Mouse (Mus musculus) thymus, postnatal 10 days (tissue): ENCODE data around the gene Slc25a12.

ENCODE experiments used
- DNase-seq, 2 experiments: peaks; one replicate each; pipeline ENCODE4 v3.0.0; 2021; ENCODE audit warnings: low spot score in 2 of 2

The Slc25a12 gene

DNA sequence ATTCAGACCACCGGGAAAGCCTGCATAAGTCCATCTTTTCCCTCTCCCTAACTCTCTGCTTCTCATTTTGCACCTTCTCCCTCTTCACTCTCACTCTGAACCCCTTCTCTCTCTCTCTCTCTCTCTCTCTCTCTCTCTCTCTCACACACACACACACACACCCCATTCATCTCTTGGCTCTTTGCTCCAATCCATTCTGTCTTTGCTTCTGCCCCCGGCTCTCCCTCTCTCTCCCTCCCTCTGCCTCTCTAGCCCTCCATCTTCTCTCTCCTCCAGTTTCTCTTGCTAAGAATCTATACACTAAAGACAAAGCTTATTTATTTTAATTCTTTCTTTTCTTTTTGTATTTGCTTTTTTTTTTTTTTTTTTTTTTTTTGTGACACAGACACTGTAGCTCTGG, 57.8 kb downstream of the Slc25a12 start:
- DNase-seq = no peak

DNA sequence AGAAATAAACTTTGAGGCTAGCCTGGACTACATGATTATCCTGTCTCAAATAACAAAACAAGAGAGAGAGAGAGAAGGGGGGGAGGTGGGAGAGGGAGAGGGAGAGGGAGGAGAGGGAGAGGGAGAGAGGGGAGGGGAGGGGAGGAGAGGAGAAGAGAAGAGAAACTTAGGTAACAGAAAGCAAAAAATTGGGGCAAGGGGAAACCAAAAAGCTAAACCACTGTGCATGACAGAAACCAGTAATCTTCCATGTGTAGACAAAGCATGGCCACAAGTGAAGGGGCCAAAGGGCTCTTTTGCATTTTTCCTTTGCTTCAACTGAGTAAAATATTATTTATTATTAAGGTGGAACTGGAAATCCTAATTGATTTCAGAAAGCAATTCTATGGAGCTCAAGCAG, 61.2 kb downstream of the Slc25a12 start:
- DNase-seq = no peak

DNA sequence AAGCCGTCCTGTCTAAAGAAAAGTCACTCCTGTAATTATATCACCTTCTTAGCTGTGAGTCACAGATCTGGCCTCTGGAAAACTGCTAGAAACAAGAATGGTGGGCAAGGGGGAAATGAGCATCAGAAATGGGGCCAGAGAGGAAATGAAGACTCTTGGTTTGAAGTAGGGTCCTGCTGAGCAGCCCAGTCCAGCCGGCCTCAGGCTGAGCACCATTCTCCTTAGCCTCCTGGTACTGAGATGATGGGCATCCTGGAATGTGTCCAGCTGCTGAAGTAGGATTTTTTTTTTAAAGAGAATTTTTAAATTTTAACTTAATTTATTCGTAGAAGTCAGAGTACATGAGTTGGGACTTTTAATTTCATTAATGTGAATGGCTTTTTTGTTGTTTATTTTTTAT, 62.7 kb downstream of the Slc25a12 start:
- DNase-seq = no peak

DNA sequence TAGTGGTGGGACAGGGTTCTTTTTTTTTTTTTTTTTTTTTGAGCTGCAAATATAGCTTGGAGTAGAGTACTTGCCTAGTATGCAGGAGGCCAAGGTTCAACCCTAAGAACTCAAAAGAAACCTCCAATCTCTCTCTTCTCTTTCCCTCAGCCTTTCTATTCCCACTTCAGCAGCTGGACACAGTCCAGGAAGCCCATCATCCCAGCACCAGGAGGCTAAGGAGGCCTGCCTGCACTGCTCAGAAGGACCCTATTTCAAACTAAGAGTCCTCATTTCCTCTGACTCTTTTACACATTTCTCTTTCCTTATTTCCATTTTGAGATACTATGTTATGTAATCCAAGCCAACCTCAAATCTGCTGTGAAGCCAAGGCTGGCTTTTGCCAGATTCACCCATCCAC, 64.3 kb downstream of the Slc25a12 start:
- DNase-seq = no peak

DNA sequence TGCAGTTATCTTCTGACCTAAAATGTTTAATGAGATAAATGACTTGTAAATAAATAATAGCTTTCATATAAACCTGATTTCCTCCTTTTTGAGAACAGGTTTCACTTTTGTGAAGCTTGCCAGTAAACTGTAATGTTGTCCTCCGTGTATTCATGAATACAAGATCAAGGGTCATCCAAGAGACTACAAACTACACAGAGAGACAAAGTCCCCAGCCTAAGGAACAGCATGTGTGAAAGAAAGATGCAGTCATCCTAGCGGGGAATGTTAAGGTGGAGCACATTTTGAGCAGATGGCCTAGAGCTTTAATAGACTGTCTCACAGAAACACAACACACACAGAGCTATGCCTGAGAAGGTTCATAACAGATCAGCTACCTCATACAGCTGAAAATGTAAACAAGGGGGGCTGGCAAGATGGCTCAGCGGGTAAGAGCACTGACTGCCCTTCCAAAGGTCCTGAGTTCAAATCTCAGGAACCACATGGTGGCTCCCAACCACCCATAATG, 65.3 kb downstream of the Slc25a12 start:
- DNase-seq = no peak

DNA sequence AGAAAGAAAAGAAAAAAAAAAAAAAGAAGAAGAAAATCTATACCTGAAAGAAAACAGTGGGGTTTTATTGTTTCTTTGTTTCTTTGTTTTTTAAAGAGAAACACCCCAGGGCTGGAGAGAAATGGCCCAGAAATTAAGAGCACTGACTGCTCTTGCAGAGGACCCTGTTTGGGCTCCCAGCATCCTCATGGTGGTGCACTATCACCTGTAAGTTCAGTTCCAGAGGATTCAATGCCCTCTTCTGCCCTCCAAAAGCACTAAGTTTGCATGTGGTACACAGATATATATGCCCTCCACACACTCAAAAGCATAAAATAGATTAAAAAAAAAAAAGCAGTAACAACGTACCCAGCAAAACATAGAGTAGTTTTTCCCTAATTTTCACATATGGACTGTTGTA, 68.8 kb downstream of the Slc25a12 start:
- peak in 1 of 2 experiments; percentile 45 for DNase-seq

DNA sequence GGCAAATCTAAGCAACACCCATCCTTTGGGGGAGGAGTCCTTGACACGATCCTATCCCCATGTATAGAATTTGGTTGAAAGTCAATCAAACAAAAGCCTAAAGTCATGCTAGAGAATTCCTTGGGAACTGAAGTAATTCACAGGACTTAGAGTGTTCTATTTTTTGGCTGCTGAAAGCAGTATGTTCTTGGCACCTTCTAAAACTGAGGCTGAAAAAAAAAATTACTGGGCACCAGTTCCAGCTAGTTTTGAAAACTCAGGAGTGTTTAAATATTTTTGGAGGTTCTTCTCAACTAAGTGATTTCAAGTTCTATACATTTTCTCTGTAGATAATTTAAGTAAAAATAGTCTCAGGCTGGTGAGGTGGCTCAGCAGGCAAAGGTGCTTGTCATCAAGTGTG, 70.0 kb downstream of the Slc25a12 start:
- no peak for DNase-seq

DNA sequence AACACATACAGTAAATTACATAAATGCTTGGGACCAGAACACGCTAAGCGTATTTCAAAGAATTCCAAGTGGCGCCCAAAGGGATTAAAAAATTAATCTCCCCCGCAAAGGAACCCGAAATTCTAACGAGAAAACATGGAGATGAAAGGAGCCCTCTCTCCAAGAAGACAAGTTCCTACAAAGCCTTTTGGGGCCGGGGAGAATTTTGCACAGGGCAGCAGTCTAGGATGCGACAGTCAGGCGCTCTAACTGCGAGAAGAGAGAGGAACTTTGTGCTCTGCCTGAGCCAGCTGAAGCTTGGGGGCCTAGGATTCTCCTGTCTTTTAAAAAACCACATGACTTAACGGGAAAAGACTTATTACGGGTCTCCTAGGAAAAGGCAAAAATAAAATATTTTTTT, 71.7 kb downstream of the Slc25a12 start:
- no peak for DNase-seq

DNA sequence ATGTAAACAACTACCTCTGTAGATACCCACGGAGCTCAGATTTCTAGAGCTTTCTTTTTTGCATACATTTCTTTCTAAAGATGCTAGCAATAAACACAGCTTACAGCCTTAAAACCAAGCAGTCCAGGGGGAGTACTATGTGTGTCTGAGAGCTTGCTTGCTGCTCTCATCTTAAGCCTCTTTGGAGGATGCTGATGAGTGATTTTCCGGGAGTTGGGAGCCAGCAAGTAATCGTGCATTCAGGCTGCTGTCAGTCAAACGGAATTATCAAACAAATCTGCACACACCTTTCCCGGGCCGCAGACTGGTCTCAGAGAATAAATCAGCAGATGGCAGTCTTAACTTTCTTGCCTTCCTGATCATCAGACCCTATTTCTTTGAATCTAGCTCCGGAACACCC, 73.1 kb downstream of the Slc25a12 start:
- no peak for DNase-seq

DNA sequence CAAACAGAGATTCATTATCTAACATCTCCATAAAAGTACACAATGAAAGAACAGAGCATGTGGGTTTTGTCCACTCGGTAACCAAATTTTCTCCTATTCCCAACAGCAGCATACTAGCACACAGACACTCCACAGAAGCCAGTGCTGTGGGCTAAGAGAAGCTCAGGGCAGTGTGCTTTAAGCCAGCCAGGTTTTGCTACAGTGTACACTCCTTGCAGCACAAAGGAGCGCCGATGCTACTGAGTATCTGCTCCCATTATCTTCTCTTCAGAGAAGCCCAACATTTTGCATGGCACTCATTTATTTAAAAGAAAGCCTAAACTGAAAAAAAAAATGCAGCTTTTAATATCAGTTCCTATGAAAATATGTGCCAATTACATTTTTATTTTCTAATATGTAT, 73.6 kb downstream of the Slc25a12 start:
- DNase-seq = no peak

DNA sequence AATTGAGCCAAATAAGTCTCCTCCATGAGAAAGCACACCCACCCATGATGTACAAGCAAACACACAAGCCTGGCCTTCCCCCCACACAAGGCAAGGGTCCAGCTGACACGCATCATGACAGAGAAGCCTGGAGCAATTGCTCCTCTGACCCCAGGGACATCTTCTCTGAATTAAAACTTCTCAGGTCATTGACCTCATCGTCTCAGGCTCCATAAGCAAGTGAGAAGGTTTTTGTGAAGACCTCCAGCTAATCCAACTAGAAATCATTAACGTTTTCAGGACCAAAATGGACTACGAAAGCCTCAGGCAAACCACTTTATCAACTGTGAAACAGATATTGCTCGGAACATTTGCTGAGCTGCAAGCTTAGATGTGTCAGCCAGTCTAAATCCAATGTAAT, 76.0 kb downstream of the Slc25a12 start:
- DNase-seq = no peak

DNA sequence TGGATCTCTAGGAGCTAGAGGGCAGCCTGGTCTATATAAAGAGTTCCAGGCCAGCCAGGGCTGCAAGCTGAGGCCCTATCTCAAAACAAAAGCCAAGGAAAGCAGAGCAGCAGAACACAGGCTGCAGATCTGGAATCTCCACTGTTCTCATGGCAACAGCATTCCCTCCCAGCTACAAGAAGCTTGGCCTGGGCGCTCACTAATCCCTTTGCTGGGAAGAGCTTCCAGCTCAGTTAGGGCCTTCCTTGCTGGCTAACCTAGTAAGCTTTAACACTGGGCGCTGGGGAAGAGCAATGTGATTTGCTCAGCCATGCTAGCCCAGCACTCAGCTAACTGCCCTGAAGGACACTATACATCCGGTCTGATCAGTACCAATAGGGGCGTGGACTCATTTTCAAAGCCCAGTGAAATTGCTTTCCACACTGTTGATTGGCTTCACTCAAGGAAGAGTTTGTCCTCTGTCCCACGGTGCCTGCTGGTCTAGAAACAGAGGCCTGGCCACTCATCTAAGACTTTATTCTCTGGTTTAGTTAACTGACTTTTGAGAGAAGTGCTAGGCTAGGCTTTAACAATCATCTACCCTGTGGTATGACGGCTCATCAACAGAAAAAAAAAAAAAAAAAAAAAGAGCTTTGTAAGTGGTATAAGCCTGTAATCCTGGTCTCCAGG, 77.3 kb downstream of the Slc25a12 start:
- DNase-seq = no peak

DNA sequence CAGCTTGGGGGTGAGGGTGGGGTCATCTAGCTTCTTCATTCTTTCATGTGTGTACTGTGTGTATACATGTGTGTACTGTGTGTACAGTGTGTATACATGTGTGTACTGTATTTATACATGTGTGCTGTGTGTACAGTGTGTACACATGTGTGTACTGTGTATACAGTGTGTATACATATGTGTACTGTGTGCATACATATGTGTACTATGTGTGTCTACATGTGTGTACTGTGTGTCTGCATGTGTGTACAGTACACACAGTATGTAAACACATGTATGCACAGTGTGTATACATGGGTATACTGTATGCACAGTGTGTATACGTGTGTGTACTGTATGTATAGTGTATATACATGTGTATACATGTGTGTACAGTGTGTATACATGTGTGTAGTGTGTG, 85.6 kb downstream of the Slc25a12 start:
- DNase-seq = no peak

DNA sequence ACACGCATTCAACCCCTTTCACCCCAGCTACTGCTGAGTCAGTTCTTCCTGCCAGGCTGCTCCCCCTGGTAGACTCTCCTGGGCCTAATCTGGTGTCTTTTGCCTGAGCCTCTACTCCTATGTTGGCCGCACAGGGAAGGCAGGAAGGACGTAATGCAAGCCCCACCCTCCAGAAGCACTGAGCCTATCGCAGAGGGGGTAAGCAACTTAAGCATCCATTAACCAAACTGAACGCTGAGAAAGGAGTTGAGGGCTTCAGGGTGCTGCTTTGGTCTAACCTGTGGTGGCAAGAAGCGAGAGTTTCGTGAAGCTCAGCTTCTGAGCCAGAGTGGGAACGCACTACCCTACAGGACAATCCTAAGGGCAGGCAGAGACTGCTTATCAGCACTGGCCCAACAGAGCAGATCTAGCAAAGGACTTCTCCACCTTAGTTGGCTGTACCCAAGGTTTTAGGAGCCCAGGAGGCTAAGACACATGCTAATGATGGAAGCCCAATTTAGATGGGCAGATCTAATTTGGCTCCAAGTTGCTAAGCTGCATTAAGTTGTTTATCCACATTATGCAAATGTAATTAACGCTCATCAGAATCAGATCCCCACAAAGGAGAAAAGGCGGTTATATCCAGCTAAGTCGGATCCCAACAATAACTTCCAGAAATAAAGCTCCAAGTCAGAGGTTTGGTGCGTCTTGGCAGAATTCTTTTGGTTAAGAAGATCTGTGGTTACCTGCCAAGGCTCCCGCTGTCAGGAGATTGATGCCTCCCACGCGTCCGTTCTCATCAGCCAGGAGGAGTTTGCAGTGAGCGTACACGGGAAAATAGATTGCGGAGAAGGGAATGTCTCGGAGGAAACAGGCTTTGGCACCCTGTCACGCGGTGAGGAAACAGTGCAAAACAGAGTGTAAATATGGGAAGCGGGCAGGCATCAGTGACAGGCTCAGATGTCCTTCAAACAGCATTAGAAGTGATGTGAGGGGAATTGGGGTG, 88.5 kb downstream of the Slc25a12 start:
- no peak for DNase-seq

DNA sequence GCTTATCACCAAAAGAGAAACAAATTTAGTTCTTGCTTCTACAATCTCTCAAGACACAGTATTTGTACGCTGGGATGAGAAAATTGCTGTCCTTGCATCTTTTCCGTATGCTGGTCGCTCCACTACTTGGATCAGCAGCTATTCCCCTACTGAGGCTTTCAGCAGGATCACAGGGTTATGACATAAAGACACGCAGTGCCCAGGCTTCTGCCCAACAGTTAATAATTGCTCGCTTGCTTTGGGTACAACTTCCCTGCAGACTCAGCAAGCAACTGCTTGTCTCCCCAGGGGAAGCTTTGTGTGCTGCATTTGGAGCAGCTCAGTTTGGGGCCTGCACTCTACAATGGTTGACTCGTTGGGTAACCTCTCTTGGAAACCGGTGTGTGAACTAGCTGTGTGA, 91.8 kb downstream of the Slc25a12 start:
- DNase-seq = no peak

DNA sequence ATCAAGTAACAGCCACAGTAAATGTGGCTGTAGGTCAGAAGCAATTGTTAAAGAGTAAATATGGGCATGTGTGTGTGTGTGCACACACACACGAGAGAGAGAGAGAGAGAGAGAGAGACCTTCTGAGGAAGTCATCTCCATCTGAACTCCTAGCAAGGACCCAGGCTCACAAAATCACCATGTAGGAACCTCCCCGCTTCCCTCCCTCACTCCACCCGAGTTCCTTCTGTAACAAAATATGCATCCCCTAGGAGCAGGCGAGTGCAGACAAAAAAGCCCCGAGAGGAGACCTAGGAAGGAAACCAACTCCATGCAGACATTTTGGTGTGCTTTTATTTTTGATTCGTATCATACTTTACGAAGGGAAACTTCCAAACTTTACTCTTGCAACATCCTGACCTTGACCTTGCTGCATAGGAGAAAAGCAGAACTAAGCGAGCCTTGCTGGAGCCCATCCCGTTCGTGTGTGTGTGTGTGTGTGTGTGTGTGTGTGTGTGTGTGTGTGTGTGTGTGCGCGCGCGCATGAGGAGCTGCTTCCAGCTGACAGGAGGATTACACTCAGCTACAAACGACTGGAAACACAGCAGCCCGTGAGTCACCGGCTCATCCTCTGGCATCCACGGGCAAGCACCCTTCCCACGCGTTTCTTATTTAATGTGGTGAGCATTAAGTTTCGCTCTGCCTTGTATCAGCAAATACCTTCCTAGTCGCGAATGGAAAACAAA, 93.4 kb downstream of the Slc25a12 start:
- DNase-seq = no peak

DNA sequence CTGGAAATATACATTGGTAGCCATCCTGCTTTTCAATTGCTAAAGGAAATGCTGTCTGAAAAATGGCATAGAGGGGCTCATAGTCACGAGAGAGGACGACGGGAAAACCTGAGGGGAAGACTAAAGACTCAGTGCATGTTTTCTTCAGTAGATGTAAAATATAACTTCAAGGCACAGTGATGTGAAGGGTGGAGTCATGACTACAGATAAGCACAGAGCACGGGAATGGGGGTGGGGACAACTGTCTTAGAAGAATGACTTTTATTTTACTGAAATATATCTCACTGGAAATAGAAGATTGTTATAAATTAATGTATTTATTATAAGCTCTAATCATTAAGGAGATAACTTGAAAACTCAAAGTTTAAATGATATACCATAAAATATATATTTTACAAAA, 97.5 kb downstream of the Slc25a12 start:
- DNase-seq = no peak

DNA sequence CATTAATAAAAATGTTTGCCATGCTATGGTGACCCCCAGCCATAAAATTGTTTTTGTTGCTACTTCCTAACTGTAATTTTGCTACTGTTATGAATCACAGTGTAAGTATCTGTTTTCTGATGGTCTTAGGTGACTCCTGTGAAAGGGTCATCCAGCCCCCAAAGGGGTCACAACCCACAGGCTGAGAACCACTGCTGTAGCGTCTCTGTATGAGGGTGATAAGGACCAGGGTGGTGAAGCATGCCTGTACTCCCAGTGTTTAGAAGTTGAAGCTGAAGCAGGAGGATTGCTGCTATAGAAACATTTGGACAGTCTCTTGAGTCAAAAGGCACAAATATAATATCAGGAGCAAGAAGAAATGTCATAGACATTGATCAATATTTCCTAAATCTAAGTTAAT, 98.2 kb downstream of the Slc25a12 start:
- DNase-seq = no peak

DNA sequence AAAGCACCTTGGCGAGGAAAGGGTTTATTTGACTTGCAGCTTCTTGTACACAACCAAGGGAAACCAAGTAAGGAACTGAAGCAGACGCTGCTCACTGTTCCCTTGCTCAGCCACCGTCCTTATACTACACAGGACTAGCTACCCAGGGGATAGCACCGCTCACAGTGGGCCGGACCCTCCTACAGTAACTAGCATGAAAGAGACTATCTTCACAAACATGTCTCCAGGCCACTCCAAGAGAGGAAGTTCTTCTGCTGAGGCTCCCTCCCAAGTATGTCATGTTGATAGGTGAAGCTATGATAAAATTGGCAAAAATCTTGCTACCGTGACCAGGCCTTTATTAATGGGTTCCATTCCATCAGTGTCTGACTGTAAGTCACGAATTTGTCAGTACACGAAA, 98.9 kb downstream of the Slc25a12 start:
- DNase-seq = no peak

DNA sequence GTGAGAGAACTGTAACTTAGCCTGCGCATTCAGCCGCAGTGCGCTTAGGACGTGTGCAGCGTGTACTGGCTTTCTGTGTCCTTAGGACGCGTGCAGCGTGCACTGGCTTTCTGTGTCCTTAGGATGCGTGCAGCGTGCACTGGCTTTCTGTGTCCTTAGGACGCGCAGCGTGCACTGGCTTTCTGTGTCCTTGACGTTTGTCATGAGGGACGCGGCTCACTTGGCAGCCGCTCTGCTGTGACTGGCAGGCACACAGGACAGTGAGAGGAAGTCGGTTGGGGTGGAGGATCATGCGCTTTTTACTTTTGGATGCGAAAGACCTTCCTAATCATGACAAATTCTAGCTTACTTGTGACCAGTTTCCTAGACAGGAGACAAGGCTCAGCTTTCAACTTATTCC, 103.0 kb downstream of the Slc25a12 start:
- DNase-seq = no peak

DNA sequence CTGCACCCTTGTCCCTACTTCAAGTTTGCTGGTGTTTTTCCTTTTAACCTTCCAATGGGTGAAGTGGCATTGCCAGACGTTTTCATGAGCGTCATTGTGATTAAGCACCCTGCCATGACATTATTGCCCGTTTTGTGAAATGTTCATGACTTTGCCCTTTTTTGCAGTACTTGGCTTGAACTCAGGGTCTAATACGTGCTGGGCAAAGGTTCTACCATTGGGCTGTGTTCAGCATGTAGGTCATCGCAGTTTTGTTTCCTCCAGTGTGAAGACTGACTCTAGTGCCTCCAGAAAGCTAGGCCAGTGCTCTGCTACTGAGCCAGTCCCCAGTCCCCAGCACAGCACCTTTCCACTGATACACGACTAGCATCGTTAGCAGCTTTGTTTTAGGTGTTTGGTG, 111.0 kb downstream of the Slc25a12 start:
- DNase-seq = no peak

DNA sequence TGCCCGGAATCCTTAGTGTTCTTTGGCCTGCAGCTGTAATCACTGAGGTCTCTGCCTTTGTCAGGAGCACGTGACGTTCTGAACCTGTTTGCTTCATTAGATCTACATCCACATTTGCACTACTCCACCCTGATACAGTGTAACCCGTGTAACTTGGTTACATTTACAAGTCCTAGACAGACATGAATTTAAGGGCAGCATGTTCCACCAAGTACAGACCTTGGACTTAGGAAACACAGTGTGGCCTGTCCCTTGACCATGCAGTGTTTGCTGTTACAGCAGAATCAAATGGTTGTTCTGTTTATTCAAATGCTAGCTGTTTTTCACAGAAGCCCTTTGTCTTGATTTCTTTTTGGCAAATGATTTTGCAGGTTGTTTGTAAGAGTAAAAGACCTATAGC, 112.7 kb downstream of the Slc25a12 start:
- no peak for DNase-seq
